Mouse (Mus musculus) heart, embryonic 15.5 days (tissue): ENCODE results near the gene Myh3. TPM values are rescaled to one million over a fixed set of nuclear protein-coding genes. Genes with fewer than 3 reads are reported as not detected.

Experiments used
- ATAC-seq: fragments of 200-750 bp; cut with Nextera tagmentation; replicated peaks from 2 replicates; pipeline ENCODE4 v1.8.0; 2017; ENCODE audit warnings: low read depth, moderate TSS enrichment; ENCODE audit not compliant: insufficient number of reproducible peaks, insufficient read depth, low FRiP score
- H3K27ac ChIP-seq: fragments of 300-500 bp; sonication (generic); 2 replicates; pipeline ENCODE4 v1.5.1; 2015; ENCODE audit warnings: mild to moderate bottlenecking, inconsistent platforms
- H3K27me3 ChIP-seq: fragments of 300-500 bp; sonication (generic); 2 replicates; pipeline ENCODE4 v1.6.1; 2015; ENCODE audit warnings: inconsistent platforms
- H3K36me3 ChIP-seq: fragments of 300-500 bp; sonication (generic); 2 replicates; pipeline ENCODE4 v1.6.1; 2015; ENCODE audit warnings: mild to moderate bottlenecking, inconsistent platforms
- H3K4me1 ChIP-seq: fragments of 300-500 bp; sonication (generic); replicated peaks from 2 replicates; pipeline ENCODE4 v1.6.1; 2015; ENCODE audit warnings: inconsistent platforms
- H3K4me2 ChIP-seq: fragments of 300-500 bp; sonication (generic); 2 replicates; pipeline ENCODE4 v1.6.1; 2015; ENCODE audit warnings: inconsistent platforms, mild to moderate bottlenecking, moderate library complexity
- H3K4me3 ChIP-seq: fragments of 300-500 bp; sonication (generic); 2 replicates; pipeline ENCODE4 v1.5.1; 2015; ENCODE audit warnings: mild to moderate bottlenecking, inconsistent platforms
- H3K9ac ChIP-seq: fragments of 300-500 bp; sonication (generic); 2 replicates; pipeline ENCODE4 v1.6.1; 2015; ENCODE audit warnings: mild to moderate bottlenecking, inconsistent platforms
- H3K9me3 ChIP-seq: fragments of 300-500 bp; sonication (generic); replicated peaks from 2 replicates; pipeline ENCODE4 v1.6.1; 2016; ENCODE audit warnings: inconsistent platforms
- WGBS: fragments of 180-500 bp; shearing (Covaris S2); methylation state at CpG from one replicate; pipeline ENCODE4 v1.1.7; 2015; ENCODE audit warnings: mixed read lengths; 5-methylcytosine and 5-hydroxymethylcytosine counted together
- polyA plus RNA-seq: library from polyadenylated mRNA; unstranded; fragments of >200 nt; fragmentation: Nextera tagmentation; extraction: Ambion mirVana; gene quantifications from 2 replicates; pipeline ENCODE4 v1.2.1, GENCODE M21; 2015

Gene Myh3
- polyA plus RNA-seq, 1 experiment from 2014 or later, result 0.74 TPM

- H3K4me3 ChIP-seq, result no peak overlapping the region
- H3K36me3 ChIP-seq, result peaks cover 7% of the 10 kb centered on the region; the same call in 1 of the 2 replicates
- no peak for ATAC-seq
- 77% methylated on average over 8 of the region's 8 CpGs for WGBS
- no peaks in the 10 kb centered on the region for H3K9me3 ChIP-seq
- H3K27ac ChIP-seq, result no peak overlapping the region
- H3K4me2 ChIP-seq, result no peak overlapping the region
- peaks cover 13% of the 10 kb centered on the region for H3K4me1 ChIP-seq
- H3K27me3 ChIP-seq, result no peaks in the 10 kb centered on the region
- no peak overlapping the region for H3K9ac ChIP-seq
Observed at GRCm38 (mm10) chr11:67048496-67048895, 29.6 kb upstream of the Myh3 start.

DNA sequence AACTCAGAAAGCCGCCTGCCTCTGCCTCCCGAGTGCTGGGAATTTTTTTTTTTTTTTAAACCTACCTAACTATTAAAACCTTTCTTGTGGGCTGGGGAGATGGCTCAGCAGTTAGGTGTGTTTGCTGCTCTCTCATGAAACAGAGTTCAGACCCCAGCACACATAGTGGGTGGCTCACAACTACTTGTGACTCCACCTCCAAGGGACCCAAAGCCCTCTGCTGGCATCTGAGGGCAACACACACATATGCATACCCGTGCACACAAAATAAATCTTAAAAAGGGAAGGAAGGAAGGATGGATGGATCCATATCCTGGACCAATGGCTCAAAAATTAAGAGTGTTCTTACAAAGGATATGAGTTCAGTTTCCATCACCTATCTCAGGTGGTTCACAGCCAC, 28.8 kb upstream of the Myh3 start:
- WGBS, result 79% methylated on average over 3 of the region's 3 CpGs
- Histone ChIP-seq H3K27ac (no peak overlapping the region), H3K9ac (no peak overlapping the region), H3K9me3 (no peaks in the 10 kb centered on the region), H3K4me1 (peaks cover 14% of the 10 kb centered on the region), H3K36me3 (peaks cover 7% of the 10 kb centered on the region; the same call in 1 of the 2 replicates), H3K4me2 (no peak overlapping the region), H3K4me3 (no peak overlapping the region), H3K27me3 (no peaks in the 10 kb centered on the region)
- no peak for ATAC-seq

DNA sequence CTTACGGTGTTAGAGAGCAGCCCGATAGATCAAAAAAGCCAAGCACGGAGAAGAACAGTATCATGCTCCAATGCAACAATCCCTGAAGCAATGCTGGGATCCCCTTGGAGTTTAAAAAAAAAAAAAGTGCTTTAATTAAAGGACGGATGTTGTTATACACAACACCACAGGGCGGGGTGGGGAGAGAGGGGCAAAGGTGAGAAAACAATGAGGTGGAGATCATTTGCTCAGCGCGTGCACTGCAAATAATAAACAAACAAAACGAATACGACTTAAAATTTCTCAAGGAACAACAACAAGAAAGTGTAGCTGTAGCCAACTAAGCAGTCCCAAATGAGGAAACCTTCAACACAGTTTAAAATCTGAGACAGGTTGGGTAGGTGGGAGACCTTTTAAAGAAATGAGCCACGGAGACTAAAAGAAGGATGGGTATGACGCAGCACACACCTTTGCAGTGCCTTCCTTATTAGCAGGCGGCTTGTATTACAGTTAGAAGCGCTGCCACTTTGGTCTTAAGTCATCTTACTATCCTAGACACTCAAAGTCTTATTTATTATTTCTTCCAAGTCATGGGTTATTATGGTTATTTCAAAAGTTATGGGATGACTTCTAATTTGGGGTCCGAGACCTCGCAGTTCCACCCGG, 26.3 kb upstream of the Myh3 start:
- Histone ChIP-seq H3K9me3 (no peaks in the 10 kb centered on the region), H3K4me2 (peak overlapping the region; percentile 66), H3K4me3 (peak overlapping the region; percentile 100), H3K4me1 (peaks cover 14% of the 10 kb centered on the region), H3K9ac (peak overlapping the region; percentile 87), H3K27ac (peak overlapping the region; percentile 92), H3K36me3 (peaks cover 20% of the 10 kb centered on the region), H3K27me3 (no peaks in the 10 kb centered on the region)
- WGBS, result 9% methylated on average over 16 of the region's 16 CpGs
- no peak; the same call in 1 of the 2 replicates for ATAC-seq

GRCm38 (mm10) chr11:67052321-67052952, 25.7 kb upstream of the Myh3 start, which contains the start of the genes Adprm and Sco1:
Gene Adprm, minus strand, starts transcription at chr11:67052594.
Gene Sco1, plus strand, starts transcription at chr11:67052670.
- peaks cover 14% of the 10 kb centered on the region for H3K4me1 ChIP-seq
- peak within 1 kb of the TSS; percentile 100 for H3K4me3 ChIP-seq
- H3K9ac ChIP-seq, result peak within 1 kb of the TSS; percentile 87
- ATAC-seq, result peak; percentile 93
- H3K36me3 ChIP-seq, result peaks cover 26% of the 10 kb centered on the region
- H3K9me3 ChIP-seq, result no peaks in the 10 kb centered on the region
- H3K27ac ChIP-seq, result peak within 1 kb of the TSS; percentile 92
- no peaks in the 10 kb centered on the region for H3K27me3 ChIP-seq
- H3K4me2 ChIP-seq, result peak within 1 kb of the TSS; percentile 66
- under 1% methylated on average over 50 of the region's 50 CpGs for WGBS

DNA sequence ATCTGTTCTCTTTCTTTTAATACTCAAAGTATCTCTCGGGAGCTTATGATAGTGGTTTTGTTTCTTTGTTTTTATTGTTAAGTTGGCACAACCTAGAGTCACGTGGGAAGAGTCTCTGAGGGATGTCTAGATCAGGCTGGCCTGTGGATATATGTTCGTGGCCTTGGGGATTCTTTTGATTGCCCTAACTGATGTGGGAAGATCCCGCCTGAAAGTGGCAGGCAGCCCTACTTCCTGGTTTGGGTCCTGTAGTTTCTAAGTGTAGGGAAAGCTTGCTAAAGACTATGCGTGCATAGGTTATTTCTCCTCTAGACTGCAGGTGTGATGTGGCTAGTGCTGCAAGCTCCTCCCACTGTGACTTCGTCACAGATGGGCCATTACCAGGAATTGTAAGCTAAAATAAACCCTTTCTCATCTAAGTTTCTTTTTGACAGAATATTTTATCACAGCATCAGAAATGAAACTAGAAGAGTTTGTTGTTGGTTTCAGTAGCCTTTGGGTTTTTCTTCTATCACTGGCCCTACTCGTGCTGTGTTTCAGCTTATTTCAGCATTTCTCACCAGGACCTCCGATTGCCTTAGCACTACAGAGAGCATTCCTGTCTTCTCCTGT, 23.2 kb upstream of the Myh3 start:
- Histone ChIP-seq H3K4me2 (no peak overlapping the region), H3K9ac (no peak overlapping the region), H3K36me3 (peaks cover 43% of the 10 kb centered on the region), H3K27me3 (no peaks in the 10 kb centered on the region), H3K4me3 (no peak overlapping the region), H3K4me1 (peaks cover 14% of the 10 kb centered on the region), H3K9me3 (no peaks in the 10 kb centered on the region), H3K27ac (no peak overlapping the region)
- 85% methylated on average over 8 of the region's 8 CpGs for WGBS
- ATAC-seq, result no peak

DNA sequence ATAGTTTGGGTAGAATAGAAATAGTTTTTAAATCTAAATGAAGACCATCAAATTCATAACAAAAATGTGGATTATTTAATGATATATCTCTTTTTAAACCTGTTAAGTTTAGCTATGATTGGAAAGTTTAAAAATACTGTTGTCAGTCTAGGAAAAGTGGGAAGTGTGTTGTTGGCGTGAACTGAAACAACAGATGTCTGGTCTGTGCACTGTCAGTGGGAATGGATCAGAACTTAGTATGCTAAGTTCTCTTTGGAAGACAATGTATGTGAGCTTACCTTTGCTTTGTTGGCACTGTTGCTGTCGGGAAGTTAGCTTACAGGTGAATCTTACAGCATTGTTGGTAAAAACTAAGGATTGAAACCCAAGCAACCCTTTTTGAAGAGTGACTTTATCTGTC, 16.8 kb upstream of the Myh3 start:
- Histone ChIP-seq H3K9ac (no peak overlapping the region), H3K4me1 (no peaks in the 10 kb centered on the region), H3K36me3 (peaks cover 82% of the 10 kb centered on the region), H3K4me2 (no peak overlapping the region), H3K27me3 (no peaks in the 10 kb centered on the region), H3K27ac (no peak overlapping the region), H3K4me3 (no peak overlapping the region), H3K9me3 (no peaks in the 10 kb centered on the region)
- no peak for ATAC-seq
- WGBS, result 92% methylated on average over 2 of the region's 2 CpGs

- Histone ChIP-seq H3K27me3 (no peaks in the 10 kb centered on the region), H3K4me3 (no peak overlapping the region), H3K4me1 (no peaks in the 10 kb centered on the region), H3K27ac (no peak overlapping the region), H3K9me3 (no peaks in the 10 kb centered on the region), H3K36me3 (peaks cover 68% of the 10 kb centered on the region), H3K4me2 (no peak overlapping the region), H3K9ac (no peak overlapping the region)
- no peak for ATAC-seq
- WGBS, result 78% methylated on average over 3 of the region's 3 CpGs
Observed at GRCm38 (mm10) chr11:67062726-67063125, 15.4 kb upstream of the Myh3 start.

- H3K9ac ChIP-seq, result no peak overlapping the region
- peaks cover 29% of the 10 kb centered on the region for H3K36me3 ChIP-seq
- H3K27ac ChIP-seq, result no peak overlapping the region
- no peaks in the 10 kb centered on the region for H3K9me3 ChIP-seq
- H3K4me2 ChIP-seq, result no peak overlapping the region
- no peaks in the 10 kb centered on the region for H3K4me1 ChIP-seq
- H3K27me3 ChIP-seq, result no peaks in the 10 kb centered on the region
- ATAC-seq, result no peak
- 75% methylated on average over 3 of the region's 3 CpGs for WGBS
- no peak overlapping the region for H3K4me3 ChIP-seq
Observed at GRCm38 (mm10) chr11:67067741-67068140, 10.4 kb upstream of the Myh3 start.

DNA sequence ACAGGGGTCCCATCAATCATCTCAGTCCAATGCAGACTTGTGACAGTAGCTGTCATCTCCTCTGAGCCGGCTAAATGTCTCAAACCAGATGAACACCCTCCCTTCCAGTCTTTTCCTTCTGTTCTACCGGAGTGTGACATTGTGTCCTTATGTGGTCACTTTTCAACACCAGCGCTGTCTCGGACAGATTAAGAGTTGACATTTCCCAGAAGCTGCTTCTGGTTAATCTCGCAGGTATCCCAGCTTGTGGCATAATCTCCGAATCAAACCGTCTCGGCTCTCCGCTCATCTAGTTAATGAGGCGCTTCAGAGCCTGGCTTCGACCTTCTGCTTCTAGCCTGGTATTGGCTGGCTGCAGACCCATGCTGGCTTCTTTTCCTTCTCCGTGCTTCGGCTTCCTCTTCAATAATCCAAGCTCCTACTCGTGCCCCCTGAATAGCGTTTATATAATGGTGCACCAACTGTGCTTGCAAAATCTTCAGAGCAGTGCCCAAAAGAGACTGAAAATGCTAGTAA, 5.4 kb upstream of the Myh3 start:
- ATAC-seq, result no peak
- peaks cover 4% of the 10 kb centered on the region; the same call in 1 of the 2 replicates for H3K4me1 ChIP-seq
- no peaks in the 10 kb centered on the region for H3K27me3 ChIP-seq
- H3K4me3 ChIP-seq, result no peak overlapping the region
- 43% methylated on average over 15 of the region's 15 CpGs for WGBS
- no peak overlapping the region for H3K4me2 ChIP-seq
- no peaks in the 10 kb centered on the region for H3K36me3 ChIP-seq
- H3K9me3 ChIP-seq, result no peaks in the 10 kb centered on the region
- no peak overlapping the region for H3K9ac ChIP-seq
- H3K27ac ChIP-seq, result no peak overlapping the region

- Histone ChIP-seq H3K36me3 (no peaks in the 10 kb centered on the region), H3K4me1 (peaks cover 4% of the 10 kb centered on the region; the same call in 1 of the 2 replicates), H3K27ac (no peak overlapping the region), H3K27me3 (peaks cover 5% of the 10 kb centered on the region; the same call in 1 of the 2 replicates), H3K4me2 (no peak overlapping the region), H3K9ac (no peak overlapping the region), H3K4me3 (no peak overlapping the region), H3K9me3 (no peaks in the 10 kb centered on the region)
- no peak for ATAC-seq
- 40% methylated on average over 3 of the region's 3 CpGs for WGBS
Observed at GRCm38 (mm10) chr11:67075036-67075435, 3.1 kb upstream of the Myh3 start.

DNA sequence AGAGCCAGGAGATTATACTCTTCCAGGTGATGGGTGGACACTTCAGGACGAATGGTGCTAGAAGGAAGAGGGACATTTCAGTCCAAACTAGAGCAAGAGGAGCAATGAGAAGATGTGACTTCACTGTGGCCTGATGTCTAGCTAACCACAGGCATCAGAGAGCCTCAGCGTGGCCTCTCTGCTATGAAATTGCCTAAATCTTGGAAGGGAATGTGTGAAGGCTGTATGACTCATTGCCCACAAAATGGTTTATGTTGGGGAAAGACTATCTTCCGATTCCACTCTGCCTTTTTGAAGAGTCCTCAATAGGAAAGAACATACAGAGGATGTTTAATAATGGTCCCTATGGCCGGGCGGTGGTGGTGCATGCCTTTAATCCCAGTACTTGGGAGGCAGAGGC, 1.3 kb upstream of the Myh3 start:
- H3K27me3 ChIP-seq, result peaks cover 5% of the 10 kb centered on the region; the same call in 1 of the 2 replicates
- H3K4me1 ChIP-seq, result peaks cover 4% of the 10 kb centered on the region
- H3K9ac ChIP-seq, result no peak overlapping the region
- no peak overlapping the region for H3K4me2 ChIP-seq
- no peak for ATAC-seq
- H3K27ac ChIP-seq, result no peak overlapping the region
- H3K4me3 ChIP-seq, result no peak overlapping the region
- no peaks in the 10 kb centered on the region for H3K36me3 ChIP-seq
- no peaks in the 10 kb centered on the region for H3K9me3 ChIP-seq
- 80% methylated on average over 5 of the region's 5 CpGs for WGBS
